Mouse (Mus musculus) kidney, embryonic 15.5 days (tissue): ENCODE data around the gene Scube1. TPM values are rescaled to one million over a fixed set of nuclear protein-coding genes. Genes with fewer than 3 reads are reported as not detected.

ENCODE experiments used
- ATAC-seq: fragments of 200-750 bp; cut with Nextera tagmentation; replicated peaks from 2 replicates; pipeline ENCODE4 v1.8.0; 2017; ENCODE audit warnings: moderate TSS enrichment; ENCODE audit not compliant: low FRiP score
- H3K27ac ChIP-seq: fragments of 300-500 bp; sonication (generic); 2 replicates; pipeline ENCODE4 v1.5.1; 2015; ENCODE audit warnings: mild to moderate bottlenecking, inconsistent platforms
- H3K27me3 ChIP-seq: fragments of 300-500 bp; sonication (generic); 2 replicates; pipeline ENCODE4 v1.6.1; 2015; ENCODE audit warnings: inconsistent platforms
- H3K36me3 ChIP-seq: fragments of 300-500 bp; sonication (generic); 2 replicates; pipeline ENCODE4 v1.6.1; 2015; ENCODE audit warnings: inconsistent platforms
- H3K4me1 ChIP-seq: fragments of 300-500 bp; sonication (generic); 2 replicates; pipeline ENCODE4 v1.6.1; 2015; ENCODE audit warnings: inconsistent platforms
- H3K4me2 ChIP-seq: fragments of 300-500 bp; sonication (generic); 2 replicates; pipeline ENCODE4 v1.6.1; 2015; ENCODE audit warnings: moderate library complexity, mild to moderate bottlenecking, inconsistent platforms
- H3K4me3 ChIP-seq: fragments of 300-500 bp; sonication (generic); replicated peaks from 2 replicates; pipeline ENCODE4 v1.5.1; 2015; ENCODE audit warnings: mild to moderate bottlenecking, inconsistent platforms
- H3K9ac ChIP-seq: fragments of 300-500 bp; sonication (generic); 2 replicates; pipeline ENCODE4 v1.6.1; 2015; ENCODE audit warnings: mild to moderate bottlenecking, inconsistent platforms
- H3K9me3 ChIP-seq: fragments of 300-500 bp; sonication (generic); replicated peaks from 2 replicates; pipeline ENCODE4 v1.6.1; 2016; ENCODE audit warnings: inconsistent platforms
- WGBS: fragments of 180-500 bp; shearing (Covaris S2); methylation state at CpG from one replicate; pipeline ENCODE4 v1.1.7; 2015; ENCODE audit warnings: mixed read lengths; 5-methylcytosine and 5-hydroxymethylcytosine counted together
- polyA plus RNA-seq: library from polyadenylated mRNA; unstranded; fragments of >200 nt; fragmentation: Nextera tagmentation; extraction: Ambion mirVana; gene quantifications from 2 replicates; pipeline ENCODE4 v1.2.1, GENCODE M21; 2015

Scube1 gene
- polyA plus RNA-seq, 1 experiment from 2014 or later = 6.1 TPM

DNA sequence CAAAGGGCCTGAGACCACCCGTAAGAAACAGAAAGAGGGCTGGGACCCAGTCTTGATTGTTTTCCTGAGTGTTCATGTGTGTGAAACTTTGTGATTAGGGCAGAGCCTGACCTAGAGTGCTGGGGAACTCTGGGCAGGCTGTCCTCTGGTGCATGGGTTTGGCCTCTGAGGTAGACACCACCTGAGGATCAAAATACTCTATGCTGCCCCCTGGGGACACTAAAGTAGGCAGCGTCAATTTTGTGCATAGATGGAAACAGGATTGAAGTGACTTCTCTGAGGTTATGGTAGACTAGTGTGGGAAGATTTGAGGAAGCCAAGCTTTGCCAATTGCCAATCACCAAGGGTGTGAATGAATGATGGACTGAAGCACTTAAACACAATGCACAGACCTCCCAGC, 154.2 kb downstream of the Scube1 start:
- Histone ChIP-seq H3K4me3 (no peak overlapping the region), H3K4me1 (no peaks in the 10 kb centered on the region), H3K27ac (no peak overlapping the region), H3K9ac (no peak overlapping the region), H3K36me3 (peaks cover 19% of the 10 kb centered on the region), H3K4me2 (no peak overlapping the region), H3K9me3 (no peaks in the 10 kb centered on the region), H3K27me3 (no peaks in the 10 kb centered on the region)
- 75% methylated on average over 2 of the region's 2 CpGs for WGBS
- no peak for ATAC-seq

DNA sequence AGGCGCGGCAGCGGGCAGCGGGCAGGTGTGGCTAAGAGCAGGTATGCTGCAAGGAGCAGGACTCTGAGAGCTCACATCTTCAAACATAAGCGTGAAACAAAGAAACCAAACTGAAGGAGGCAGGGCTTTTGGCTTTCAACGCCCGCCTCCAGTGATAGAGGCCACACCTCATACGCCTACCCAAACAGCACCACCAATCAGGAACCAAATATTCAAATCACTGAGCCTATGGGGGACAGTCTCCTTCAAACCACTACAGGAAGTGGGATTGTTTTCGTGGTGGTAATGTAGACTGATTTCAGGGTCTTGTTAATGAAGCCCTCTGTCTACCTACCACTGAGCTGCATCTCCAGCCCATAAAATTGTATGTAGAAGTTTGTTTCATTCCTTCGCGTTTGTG, 155.1 kb downstream of the Scube1 start:
- Histone ChIP-seq H3K27me3 (no peaks in the 10 kb centered on the region), H3K4me1 (no peaks in the 10 kb centered on the region), H3K36me3 (peaks cover 10% of the 10 kb centered on the region), H3K27ac (no peak overlapping the region), H3K4me3 (no peak overlapping the region), H3K9me3 (no peaks in the 10 kb centered on the region), H3K9ac (no peak overlapping the region), H3K4me2 (no peak overlapping the region)
- ATAC-seq = no peak
- WGBS = 68% methylated on average over 11 of the region's 11 CpGs

DNA sequence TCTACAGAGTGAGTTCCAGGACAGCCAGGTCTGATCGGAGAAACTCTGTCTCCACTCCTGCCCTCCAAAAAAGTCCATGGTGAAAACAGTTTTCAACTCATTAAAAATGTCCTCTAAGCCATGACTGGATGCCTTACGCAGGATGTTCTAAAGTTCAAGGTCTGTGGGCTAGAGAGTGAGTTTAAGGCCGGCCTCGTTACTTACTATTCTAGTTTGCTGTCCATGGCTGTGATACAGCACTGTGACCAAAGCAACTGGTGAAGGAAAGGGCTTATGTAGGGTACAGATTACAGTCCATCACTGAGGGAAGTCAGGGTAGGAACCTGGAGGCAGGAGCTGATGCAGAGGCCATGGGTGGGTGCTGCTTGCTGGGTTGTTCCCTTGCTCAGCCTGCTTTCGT, 156.3 kb downstream of the Scube1 start:
- Histone ChIP-seq H3K36me3 (no peaks in the 10 kb centered on the region), H3K4me3 (no peak overlapping the region), H3K27me3 (no peaks in the 10 kb centered on the region), H3K9me3 (no peaks in the 10 kb centered on the region), H3K9ac (no peak overlapping the region), H3K4me2 (no peak overlapping the region), H3K27ac (no peak overlapping the region), H3K4me1 (peaks cover 5% of the 10 kb centered on the region)
- ATAC-seq = no peak
- 95% methylated on average over 5 of the region's 5 CpGs for WGBS

DNA sequence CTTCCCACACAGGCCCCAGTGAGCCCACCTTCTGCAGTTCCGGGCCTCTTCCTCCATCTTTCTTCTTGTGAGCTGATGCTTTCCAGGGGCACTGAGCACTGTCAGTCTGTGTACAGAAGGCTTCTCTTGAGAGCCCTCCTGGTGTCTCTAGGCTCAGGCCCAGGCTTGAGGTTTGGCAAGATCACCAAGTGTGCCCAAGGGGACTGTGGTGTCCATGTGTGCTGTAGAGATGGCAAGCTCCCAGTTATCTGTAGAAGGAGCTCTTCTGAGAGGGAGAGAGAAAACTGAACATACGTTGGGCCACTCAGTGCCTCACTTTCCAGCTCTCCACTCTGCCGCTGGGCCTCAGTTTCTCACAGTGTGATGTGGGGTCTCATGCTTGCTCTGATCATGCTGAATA, 157.1 kb downstream of the Scube1 start:
- H3K9ac ChIP-seq = no peak overlapping the region
- H3K9me3 ChIP-seq = no peaks in the 10 kb centered on the region
- 83% methylated on average over 3 of the region's 3 CpGs for WGBS
- H3K36me3 ChIP-seq = no peaks in the 10 kb centered on the region
- ATAC-seq = no peak
- no peak overlapping the region for H3K4me2 ChIP-seq
- H3K27ac ChIP-seq = no peak overlapping the region
- no peaks in the 10 kb centered on the region for H3K27me3 ChIP-seq
- H3K4me1 ChIP-seq = peaks cover 12% of the 10 kb centered on the region
- no peak overlapping the region for H3K4me3 ChIP-seq

DNA sequence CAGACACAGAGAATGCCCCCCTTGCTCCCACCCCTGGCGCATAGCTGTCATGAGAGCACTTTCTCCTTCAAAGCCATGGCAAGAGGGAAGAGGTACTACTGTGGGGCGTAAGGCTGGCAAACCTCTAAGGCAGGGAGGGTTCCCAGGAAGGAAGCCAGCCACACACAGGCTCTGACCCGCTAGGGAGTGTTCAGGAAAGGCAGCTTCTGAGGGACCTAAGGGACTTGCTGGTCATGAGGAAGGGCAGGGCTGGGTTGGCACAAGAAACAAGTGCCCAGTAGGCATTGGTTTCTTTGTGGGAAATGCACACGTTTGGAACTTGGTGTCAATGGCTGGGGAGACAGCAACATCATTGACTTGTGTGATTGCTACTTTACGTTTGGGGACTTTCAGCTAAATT, 158.8 kb downstream of the Scube1 start:
- 79% methylated on average over 5 of the region's 5 CpGs for WGBS
- Histone ChIP-seq H3K4me3 (no peak overlapping the region), H3K36me3 (no peaks in the 10 kb centered on the region), H3K9me3 (no peaks in the 10 kb centered on the region), H3K27ac (no peak overlapping the region), H3K9ac (no peak overlapping the region), H3K27me3 (no peaks in the 10 kb centered on the region), H3K4me1 (peaks cover 16% of the 10 kb centered on the region), H3K4me2 (no peak overlapping the region)
- no peak for ATAC-seq

DNA sequence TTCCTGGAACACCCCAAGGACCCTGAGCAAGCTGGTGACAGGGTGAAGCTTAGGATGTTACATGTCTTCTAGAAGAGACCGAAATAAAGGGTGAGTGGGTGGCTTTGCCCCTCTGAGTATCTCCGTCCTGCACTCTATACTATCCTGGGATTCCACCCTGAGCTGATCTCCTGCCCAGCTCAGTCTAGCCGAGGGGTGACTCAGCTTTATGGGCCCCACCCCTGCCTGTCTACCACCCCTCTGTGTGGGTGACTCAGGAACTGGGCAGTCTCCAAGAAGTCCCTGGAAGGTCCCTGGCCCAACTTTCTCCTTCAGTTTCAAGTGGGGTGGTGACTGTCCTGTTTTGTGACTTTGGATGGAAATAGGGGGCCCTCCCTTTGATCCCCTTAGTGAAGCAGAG, 159.4 kb downstream of the Scube1 start:
- Histone ChIP-seq H3K9me3 (no peaks in the 10 kb centered on the region), H3K36me3 (no peaks in the 10 kb centered on the region), H3K4me2 (no peak overlapping the region), H3K4me1 (peaks cover 16% of the 10 kb centered on the region), H3K4me3 (no peak overlapping the region), H3K9ac (no peak overlapping the region), H3K27me3 (no peaks in the 10 kb centered on the region), H3K27ac (no peak overlapping the region)
- WGBS = 88% methylated on average over 3 of the region's 3 CpGs
- ATAC-seq = no peak; the same call in 1 of the 2 replicates

DNA sequence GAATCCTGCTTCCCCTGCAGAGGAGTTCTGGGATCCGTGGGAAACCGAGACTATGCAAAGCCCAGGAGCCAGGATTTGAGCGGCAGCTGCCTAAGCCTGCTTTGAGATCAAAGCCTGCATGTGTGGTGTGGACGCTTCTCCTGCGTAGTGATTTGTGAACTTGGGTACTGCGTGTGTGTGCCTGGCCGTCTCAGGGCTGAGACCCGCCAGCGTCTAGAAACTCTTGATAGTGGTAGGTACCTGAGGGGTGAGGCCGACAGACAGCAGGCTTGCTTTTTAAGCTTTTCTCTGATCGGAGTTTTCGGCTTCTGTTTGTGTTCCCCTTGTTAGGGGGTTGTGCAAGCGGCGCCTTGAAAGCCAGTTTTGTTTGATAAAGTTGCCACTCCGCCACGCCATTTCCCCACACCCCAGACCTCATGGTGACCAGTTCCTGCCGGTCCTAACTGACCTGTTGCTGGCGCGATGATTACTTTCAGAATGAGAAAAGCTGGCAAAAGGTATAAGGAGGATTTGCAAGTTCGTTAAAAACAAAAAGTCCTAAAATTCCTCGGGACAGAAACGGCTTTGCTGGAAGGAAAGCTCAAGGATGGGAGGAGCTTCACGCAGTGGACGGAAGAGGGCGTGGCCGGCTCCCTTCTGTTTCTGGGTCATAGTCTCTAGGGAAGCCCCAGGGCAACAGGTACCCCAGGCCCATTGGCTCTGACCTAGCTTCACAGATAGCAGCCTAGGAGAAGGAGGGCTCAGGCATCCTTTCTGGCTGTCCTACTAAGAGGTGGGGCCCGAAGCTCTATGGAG, 160.8 kb downstream of the Scube1 start:
- peak overlapping the region; percentile 51 for H3K4me3 ChIP-seq
- no peaks in the 10 kb centered on the region for H3K27me3 ChIP-seq
- peaks cover 16% of the 10 kb centered on the region for H3K4me1 ChIP-seq
- H3K4me2 ChIP-seq = peak overlapping the region; percentile 98
- peak; percentile 68 for ATAC-seq
- H3K9ac ChIP-seq = peak overlapping the region; percentile 65
- WGBS = 2% methylated on average over 27 of the region's 27 CpGs
- H3K27ac ChIP-seq = peak overlapping the region; percentile 68
- no peaks in the 10 kb centered on the region for H3K9me3 ChIP-seq
- H3K36me3 ChIP-seq = no peaks in the 10 kb centered on the region

DNA sequence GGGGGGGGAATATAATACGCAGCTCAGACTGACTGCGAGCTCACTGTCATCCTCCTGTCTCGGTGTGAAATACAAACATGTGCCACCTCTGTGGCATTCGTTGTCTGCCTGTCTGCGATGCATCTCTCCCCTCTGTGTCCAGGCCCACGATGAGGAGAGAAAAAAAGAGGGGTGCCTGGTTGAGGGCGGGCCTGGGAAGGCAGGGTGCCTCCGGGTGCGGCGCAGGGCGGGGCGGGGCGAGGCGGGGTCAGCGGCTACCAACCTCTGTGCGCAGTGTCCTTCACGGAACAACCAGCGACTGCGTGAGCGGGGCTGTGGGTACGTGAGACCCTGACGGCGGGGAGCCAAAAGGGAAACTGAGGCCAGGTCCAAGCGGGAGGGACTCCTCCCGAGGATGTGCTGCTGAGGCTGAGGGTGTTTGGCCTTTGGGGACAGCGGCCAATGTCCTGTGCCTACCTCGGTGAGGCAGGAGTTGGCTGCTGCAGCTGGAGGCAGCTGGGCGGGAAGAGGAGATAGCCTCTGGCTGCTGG, 161.4 kb downstream of the Scube1 start, which contains the start of the genes Tspo and Mcat:
TSS of gene Tspo (plus strand) at position 266 of the 530 bp plus-strand sequence.
TSS of gene Mcat (minus strand) at position 461 of the 530 bp plus-strand sequence.
- Histone ChIP-seq H3K9ac (peak within 1 kb of the TSS; percentile 65), H3K4me2 (peak within 1 kb of the TSS; percentile 98), H3K4me1 (peaks cover 16% of the 10 kb centered on the region), H3K4me3 (peak within 1 kb of the TSS; percentile 51), H3K27ac (peak within 1 kb of the TSS; percentile 68), H3K27me3 (no peaks in the 10 kb centered on the region), H3K36me3 (no peaks in the 10 kb centered on the region), H3K9me3 (no peaks in the 10 kb centered on the region)
- WGBS = under 1% methylated on average over 28 of the region's 28 CpGs
- ATAC-seq = peak; percentile 68

DNA sequence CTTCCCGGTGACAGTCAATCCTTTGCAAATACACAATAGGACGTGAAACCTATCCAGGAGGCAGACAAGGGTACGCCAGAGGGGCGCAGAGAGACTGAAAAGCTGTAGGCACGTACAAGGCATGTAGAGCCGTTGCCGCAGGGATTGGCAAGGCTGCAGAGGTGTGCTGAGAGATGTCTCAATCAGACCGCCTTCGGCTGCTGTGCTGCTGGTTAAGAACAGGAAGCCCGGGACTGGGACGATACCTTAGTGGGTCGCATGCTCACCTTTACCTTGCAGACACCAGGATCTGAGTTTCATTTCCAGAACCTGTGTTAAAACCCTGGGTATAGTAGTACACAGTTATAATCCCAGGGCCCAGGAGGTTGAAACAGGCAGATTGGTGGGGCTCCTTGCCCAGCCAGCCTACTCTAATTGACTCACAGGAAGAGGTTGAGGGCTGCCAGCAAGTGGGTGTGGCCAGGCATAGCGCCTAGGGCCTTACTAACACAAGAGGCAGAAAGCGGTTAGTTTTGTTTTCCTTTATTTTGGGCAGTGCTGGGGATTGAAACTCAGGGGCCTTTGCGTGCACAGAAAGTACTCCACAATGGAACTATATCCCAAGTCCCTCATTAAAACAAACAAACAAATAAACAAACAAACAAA, 162.1 kb downstream of the Scube1 start:
- peak overlapping the region; percentile 65; the same call in 1 of the 2 replicates for H3K9ac ChIP-seq

DNA sequence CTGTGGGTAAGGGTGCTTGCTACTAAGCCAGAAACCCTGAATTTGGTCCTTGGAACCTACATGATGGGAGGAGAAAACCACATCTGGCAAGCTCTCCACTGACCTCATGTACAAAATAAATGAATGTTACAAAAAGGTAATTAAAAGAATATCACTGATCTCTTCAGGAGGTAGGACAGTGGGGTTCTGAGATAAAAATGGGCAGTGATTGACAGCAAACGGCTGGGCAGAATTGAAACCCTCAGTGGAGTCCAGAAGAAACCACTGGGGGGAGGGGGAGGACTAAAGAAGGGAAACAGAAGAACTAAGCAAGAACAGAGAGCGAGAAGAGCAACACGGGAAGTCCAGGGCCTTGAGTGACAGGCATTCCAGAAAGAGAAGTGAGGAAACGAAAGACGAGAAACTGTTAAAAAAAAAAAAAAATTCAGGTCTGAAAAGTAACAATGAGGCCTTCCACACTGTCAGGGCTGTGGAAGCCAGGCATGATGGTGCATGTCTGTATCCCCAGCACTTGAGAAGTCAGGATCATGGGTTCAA, 163.8 kb downstream of the Scube1 start:
- no peaks in the 10 kb centered on the region for H3K36me3 ChIP-seq
- no peak overlapping the region for H3K27ac ChIP-seq
- no peaks in the 10 kb centered on the region for H3K9me3 ChIP-seq
- 63% methylated on average over 5 of the region's 5 CpGs for WGBS
- no peak overlapping the region for H3K4me3 ChIP-seq
- peaks cover 16% of the 10 kb centered on the region for H3K4me1 ChIP-seq
- no peaks in the 10 kb centered on the region for H3K27me3 ChIP-seq
- H3K4me2 ChIP-seq = no peak overlapping the region
- no peak for ATAC-seq
- H3K9ac ChIP-seq = no peak overlapping the region

More for the DNA sequence above, 162.1 kb downstream of the Scube1 start:
- peak overlapping the region; percentile 51 for H3K4me3 ChIP-seq
- no peaks in the 10 kb centered on the region for H3K9me3 ChIP-seq
- H3K4me2 ChIP-seq = peak overlapping the region; percentile 98
- H3K36me3 ChIP-seq = no peaks in the 10 kb centered on the region
- peaks cover 16% of the 10 kb centered on the region for H3K4me1 ChIP-seq
- 0 out of 2 replicates have a peak, but pooled peaks have one; percentile 16 for ATAC-seq
- peak overlapping the region; percentile 68 for H3K27ac ChIP-seq
- H3K27me3 ChIP-seq = no peaks in the 10 kb centered on the region
- 37% methylated on average over 15 of the region's 15 CpGs for WGBS

DNA sequence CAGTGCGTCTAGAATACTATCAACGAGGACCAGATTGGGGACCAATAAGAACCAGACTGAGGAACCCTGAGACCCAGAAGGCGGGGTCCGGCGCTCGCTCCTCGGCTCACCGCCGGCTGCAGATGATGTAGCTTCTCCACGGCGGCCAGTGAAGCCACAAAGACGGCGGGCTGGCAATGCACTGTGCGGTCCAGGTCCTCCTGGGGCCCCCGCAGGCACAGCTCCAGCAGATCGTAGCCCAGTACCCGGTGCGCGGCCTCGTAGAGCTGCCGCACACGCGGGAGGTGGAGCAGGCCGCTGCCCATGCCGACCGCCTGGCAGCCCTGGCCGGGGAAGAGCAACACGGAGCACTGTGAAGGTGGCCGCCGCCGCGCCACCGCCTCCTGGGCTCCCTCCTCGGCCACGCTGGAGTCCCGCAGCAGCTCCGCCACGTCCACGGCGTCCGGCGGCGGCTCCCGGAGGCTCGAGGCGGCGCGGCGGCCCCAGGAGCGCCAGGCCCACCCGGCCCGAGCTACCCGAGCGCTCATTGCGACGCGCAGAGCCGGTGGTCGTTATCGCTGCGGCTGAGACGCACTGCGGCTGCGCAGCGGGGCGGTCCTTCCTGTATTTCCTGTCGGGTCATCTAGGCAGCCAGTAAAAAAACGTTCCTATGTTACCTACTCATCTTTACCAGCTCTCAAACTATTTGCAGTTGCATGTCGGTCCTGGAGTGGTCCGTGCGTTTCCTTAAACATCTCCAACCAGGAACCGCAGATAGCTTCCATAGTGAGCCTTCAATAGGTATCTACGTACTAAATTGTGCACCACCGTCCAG, 169.5 kb downstream of the Scube1 start:
- under 1% methylated on average over 73 of the region's 74 CpGs for WGBS

More for the DNA sequence above, 169.5 kb downstream of the Scube1 start:
- Histone ChIP-seq H3K9me3 (no peaks in the 10 kb centered on the region), H3K36me3 (peaks cover 24% of the 10 kb centered on the region), H3K4me2 (peak overlapping the region; percentile 87), H3K27ac (peak overlapping the region; percentile 94), H3K4me3 (peak overlapping the region; percentile 90), H3K9ac (peak overlapping the region; percentile 93), H3K27me3 (no peaks in the 10 kb centered on the region), H3K4me1 (peaks cover 14% of the 10 kb centered on the region)
- peak; percentile 85 for ATAC-seq
